Mouse (Mus musculus) heart, embryonic 12.5 days (tissue): Measurements from ENCODE around the gene Serpina1f. TPM values are rescaled to one million over a fixed set of nuclear protein-coding genes. Genes with fewer than 3 reads are reported as not detected.
"Not testable (repeated sequence)": the region's sequence is repeated elsewhere in the genome, so short reads cannot be mapped to it uniquely, and the experiment has no call there.

Source experiments
- ATAC-seq: fragments of 200-750 bp; cut with Nextera tagmentation; 2 replicates; pipeline ENCODE4 v1.8.0; 2017; ENCODE audit warnings: moderate TSS enrichment, moderate library complexity; ENCODE audit not compliant: insufficient number of reproducible peaks, low FRiP score
- H3K27ac ChIP-seq: fragments of 300-500 bp; sonication (generic); 2 replicates; pipeline ENCODE4 v1.5.1; 2016; ENCODE audit warnings: mild to moderate bottlenecking, moderate library complexity; ENCODE audit not compliant: poor library complexity, severe bottlenecking
- H3K27me3 ChIP-seq: fragments of 300-500 bp; sonication (generic); replicated peaks from 2 replicates; pipeline ENCODE4 v1.6.1; 2016; ENCODE audit warnings: mild to moderate bottlenecking, moderate library complexity
- H3K36me3 ChIP-seq: fragments of 300-500 bp; sonication (generic); 2 replicates; pipeline ENCODE4 v1.6.1; 2016; ENCODE audit warnings: mild to moderate bottlenecking, moderate library complexity
- H3K4me1 ChIP-seq: fragments of 300-500 bp; sonication (generic); replicated peaks from 2 replicates; pipeline ENCODE4 v1.6.1; 2016; ENCODE audit warnings: mild to moderate bottlenecking
- H3K4me2 ChIP-seq: fragments of 300-500 bp; sonication (generic); 2 replicates; pipeline ENCODE4 v1.6.1; 2016; ENCODE audit warnings: mild to moderate bottlenecking, moderate library complexity
- H3K4me3 ChIP-seq: fragments of 300-500 bp; sonication (generic); 2 replicates; pipeline ENCODE4 v1.5.1; 2016; ENCODE audit warnings: mild to moderate bottlenecking
- H3K9ac ChIP-seq: fragments of 300-500 bp; sonication (generic); 2 replicates; pipeline ENCODE4 v1.6.1; 2016; ENCODE audit warnings: mild to moderate bottlenecking, moderate library complexity
- H3K9me3 ChIP-seq: fragments of 300-500 bp; sonication (generic); replicated peaks from 2 replicates; pipeline ENCODE4 v1.6.1; 2016; ENCODE audit warnings: mild to moderate bottlenecking, moderate library complexity
- WGBS: fragments of 180-500 bp; shearing (Covaris S2); methylation state at CpG from one replicate; pipeline ENCODE4 v1.1.7; 2016; 5-methylcytosine and 5-hydroxymethylcytosine counted together
- polyA plus RNA-seq: library from polyadenylated mRNA; unstranded; fragments of >200 nt; fragmentation: Nextera tagmentation; extraction: Ambion mirVana; gene quantifications from 2 replicates; pipeline ENCODE4 v1.2.1, GENCODE M21; 2016

Gene Serpina1f
- not detected in 2 replicates for polyA plus RNA-seq

DNA sequence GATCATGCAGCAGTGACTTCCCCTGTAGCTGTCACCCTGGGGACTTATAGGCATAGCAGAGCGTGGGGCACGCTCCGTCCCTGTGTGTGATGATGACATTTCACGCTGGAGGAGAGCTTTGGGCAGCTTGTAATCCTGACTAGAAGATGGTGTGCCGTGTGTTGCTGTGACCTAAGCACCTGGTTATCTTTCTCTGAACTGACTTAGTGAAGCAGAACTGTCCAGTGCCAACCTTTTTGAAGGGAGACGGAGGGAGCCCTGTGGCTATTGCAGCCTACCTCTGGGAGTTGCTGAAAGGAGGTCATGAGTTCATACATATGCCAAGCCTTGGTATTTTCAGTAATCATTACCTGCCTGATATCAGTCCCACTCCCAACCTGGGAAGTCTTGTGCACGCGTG, at the start of gene Serpina1f:
TSS of gene Serpina1f (minus strand) at position 101 of the 400 bp plus-strand sequence.
- Histone ChIP-seq H3K36me3 (no peaks in the 10 kb centered on the region), H3K4me3 (no peak within 1 kb of the TSS), H3K9ac (no peak within 1 kb of the TSS), H3K27me3 (no peaks in the 10 kb centered on the region), H3K4me2 (no peak within 1 kb of the TSS), H3K9me3 (no peaks in the 10 kb centered on the region), H3K27ac (no peak within 1 kb of the TSS), H3K4me1 (no peaks in the 10 kb centered on the region)
- 75% methylated on average over 8 of the region's 8 CpGs for WGBS
- ATAC-seq, result no peak

GRCm38 (mm10) chr12:103737791-103738580, 42.7 kb upstream of the Serpina1f start:
- H3K27ac ChIP-seq, H3K9ac ChIP-seq, H3K36me3 ChIP-seq, H3K4me3 ChIP-seq, H3K4me1 ChIP-seq, H3K4me2 ChIP-seq, ATAC-seq, H3K27me3 ChIP-seq, H3K9me3 ChIP-seq: not testable (repeated sequence)
- 82% methylated on average over 6 of the region's 6 CpGs for WGBS

DNA sequence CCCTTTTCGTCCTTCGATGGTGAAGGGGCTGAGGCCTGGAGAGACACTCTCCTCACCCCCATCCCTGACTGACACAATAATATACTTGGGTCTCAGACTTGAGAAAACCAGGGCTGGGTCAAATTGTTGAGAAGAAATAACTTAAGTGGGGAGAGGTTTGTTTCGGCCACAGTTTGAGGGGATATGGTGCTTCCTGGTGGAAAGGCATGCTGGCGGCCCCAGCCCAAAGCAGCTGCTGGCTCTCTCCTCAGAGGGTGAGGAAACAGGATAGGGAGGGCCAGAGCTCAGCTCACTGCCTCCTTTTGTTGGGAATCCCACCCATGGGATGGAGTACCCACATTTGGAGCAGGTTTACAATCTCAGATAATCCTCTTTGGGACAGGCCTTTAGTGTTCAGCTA, 40.2 kb upstream of the Serpina1f start:
- not testable (repeated sequence) for H3K4me3 ChIP-seq, H3K9me3 ChIP-seq, H3K4me1 ChIP-seq, H3K36me3 ChIP-seq, H3K9ac ChIP-seq, H3K27me3 ChIP-seq, ATAC-seq, H3K4me2 ChIP-seq, H3K27ac ChIP-seq
- WGBS, result 73% methylated on average over 4 of the region's 4 CpGs

- not testable (repeated sequence) for H3K4me1 ChIP-seq, ATAC-seq
- WGBS, result 83% methylated on average over 4 of the region's 4 CpGs
These were observed 39.8 kb upstream of the Serpina1f start for GRCm38 (mm10) chr12:103735101-103735500.

GRCm38 (mm10) chr12:103711537-103711936, 16.2 kb upstream of the Serpina1f start:
- 67% methylated on average over 3 of the region's 3 CpGs for WGBS

More at GRCm38 (mm10) chr12:103735101-103735500, 39.8 kb upstream of the Serpina1f start:
- H3K36me3 ChIP-seq, H3K27ac ChIP-seq, H3K9ac ChIP-seq, H3K9me3 ChIP-seq, H3K27me3 ChIP-seq, H3K4me3 ChIP-seq, H3K4me2 ChIP-seq: not testable (repeated sequence)

DNA sequence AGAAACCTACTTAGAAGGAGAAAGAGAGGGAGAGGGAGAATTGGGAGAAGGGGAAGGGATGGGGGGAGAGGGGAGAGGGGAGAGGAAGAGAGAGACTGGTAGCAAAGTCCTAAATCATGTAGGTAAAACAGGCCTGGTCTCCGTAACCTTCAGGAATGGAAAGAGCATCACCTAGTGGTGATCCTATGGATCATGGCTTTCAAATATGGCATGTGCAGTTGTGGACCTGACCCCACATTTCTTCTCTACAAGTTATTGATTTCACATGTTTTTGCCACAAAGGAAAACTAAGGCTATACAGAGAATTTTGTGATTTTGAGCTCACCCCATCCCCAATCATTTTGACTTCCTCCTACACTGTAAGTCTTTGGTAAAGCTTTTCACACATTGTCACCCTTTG, 15.1 kb upstream of the Serpina1f start:
- Histone ChIP-seq H3K9me3 (no peaks in the 10 kb centered on the region), H3K4me1 (peaks cover 6% of the 10 kb centered on the region; the same call in 1 of the 2 replicates), H3K4me2 (no peak overlapping the region), H3K27me3 (no peaks in the 10 kb centered on the region), H3K4me3 (no peak overlapping the region), H3K27ac (no peak overlapping the region), H3K36me3 (no peaks in the 10 kb centered on the region), H3K9ac (no peak overlapping the region)
- ATAC-seq, result no peak
- WGBS, result 45% methylated on average over 1 of the region's 1 CpGs

More at GRCm38 (mm10) chr12:103711537-103711936, 16.2 kb upstream of the Serpina1f start:
- Histone ChIP-seq H3K4me2 (no peak overlapping the region), H3K4me1 (peaks cover 6% of the 10 kb centered on the region; the same call in 1 of the 2 replicates), H3K4me3 (no peak overlapping the region), H3K27me3 (no peaks in the 10 kb centered on the region), H3K36me3 (no peaks in the 10 kb centered on the region), H3K27ac (no peak overlapping the region), H3K9me3 (no peaks in the 10 kb centered on the region), H3K9ac (no peak overlapping the region)
- ATAC-seq, result no peak

GRCm38 (mm10) chr12:103706113-103706512, 10.8 kb upstream of the Serpina1f start:
- no peak for ATAC-seq
- H3K27ac ChIP-seq, result no peak overlapping the region
- H3K4me3 ChIP-seq, result no peak overlapping the region
- no peaks in the 10 kb centered on the region for H3K27me3 ChIP-seq
- no peak overlapping the region for H3K9ac ChIP-seq
- WGBS, result 37% methylated on average over 4 of the region's 4 CpGs
- H3K4me1 ChIP-seq, result peaks cover 6% of the 10 kb centered on the region; the same call in 1 of the 2 replicates
- no peaks in the 10 kb centered on the region for H3K36me3 ChIP-seq
- H3K4me2 ChIP-seq, result no peak overlapping the region
- H3K9me3 ChIP-seq, result no peaks in the 10 kb centered on the region

DNA sequence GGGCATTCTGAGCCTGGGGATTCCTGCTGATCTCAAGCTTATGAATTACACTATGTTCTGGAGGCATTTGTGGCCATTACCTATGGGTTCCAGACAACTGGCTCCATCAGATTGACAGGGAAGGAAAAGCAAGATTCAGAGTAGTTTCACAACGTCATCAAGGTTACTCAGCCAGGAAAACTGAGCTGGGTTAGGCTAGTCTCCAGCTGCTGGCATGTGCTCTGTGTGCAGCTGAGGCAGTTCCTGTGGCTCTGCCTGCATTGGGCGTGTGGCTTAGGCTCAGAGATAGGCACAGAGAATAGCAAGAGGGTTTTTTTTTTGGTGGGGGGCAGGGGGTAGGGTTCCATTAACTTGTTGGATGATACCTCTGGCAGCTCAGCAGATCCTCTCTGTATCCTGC, 10.2 kb upstream of the Serpina1f start:
- 42% methylated on average over 2 of the region's 2 CpGs for WGBS

GRCm38 (mm10) chr12:103700144-103700750, 4.9 kb upstream of the Serpina1f start:
- H3K9me3 ChIP-seq, result no peaks in the 10 kb centered on the region
- H3K4me3 ChIP-seq, result no peak overlapping the region
- no peak for ATAC-seq
- no peaks in the 10 kb centered on the region for H3K36me3 ChIP-seq
- WGBS, result 79% methylated on average over 4 of the region's 4 CpGs
- no peak overlapping the region for H3K4me2 ChIP-seq
- no peak overlapping the region for H3K9ac ChIP-seq
- no peaks in the 10 kb centered on the region for H3K27me3 ChIP-seq
- H3K4me1 ChIP-seq, result no peaks in the 10 kb centered on the region
- no peak overlapping the region for H3K27ac ChIP-seq

More for the DNA sequence above, 10.2 kb upstream of the Serpina1f start:
- H3K9me3 ChIP-seq, result no peaks in the 10 kb centered on the region
- H3K4me3 ChIP-seq, result no peak overlapping the region
- H3K27me3 ChIP-seq, result no peaks in the 10 kb centered on the region
- no peak overlapping the region for H3K27ac ChIP-seq
- no peak for ATAC-seq
- peaks cover 6% of the 10 kb centered on the region; the same call in 1 of the 2 replicates for H3K4me1 ChIP-seq
- no peak overlapping the region for H3K9ac ChIP-seq
- no peak overlapping the region for H3K4me2 ChIP-seq
- no peaks in the 10 kb centered on the region for H3K36me3 ChIP-seq

DNA sequence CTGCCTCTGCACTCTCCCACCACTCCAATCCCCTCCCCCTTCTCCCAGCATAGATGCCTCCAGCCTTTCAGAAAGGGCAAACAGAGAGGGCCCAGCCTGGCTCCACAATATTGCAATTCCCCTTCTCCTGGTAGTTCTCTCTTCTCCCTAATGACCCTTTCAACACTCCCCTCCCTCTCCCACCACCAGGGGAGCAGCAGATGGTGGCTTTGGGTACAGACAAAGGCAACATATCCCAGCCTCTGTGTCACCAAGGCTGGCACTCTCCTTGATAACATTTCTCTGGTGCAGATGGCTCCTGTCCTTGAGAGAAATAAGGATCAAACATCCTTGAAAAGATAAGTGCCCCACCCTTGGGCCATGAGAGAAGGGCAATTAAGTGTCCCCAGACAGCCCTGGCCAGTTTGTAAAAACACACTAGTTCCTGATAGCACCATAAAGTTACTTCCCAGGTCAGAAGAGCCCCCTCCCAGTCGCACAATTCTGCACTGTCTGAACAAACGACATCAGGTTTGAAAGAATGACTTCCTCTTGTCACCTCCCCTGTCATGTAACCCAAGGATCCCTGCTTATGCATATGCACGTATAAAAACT, 7.0 kb downstream of the Serpina1f start:
- Histone ChIP-seq H3K9me3 (no peaks in the 10 kb centered on the region), H3K27ac (no peak overlapping the region), H3K27me3 (no peaks in the 10 kb centered on the region), H3K9ac (no peak overlapping the region), H3K4me3 (no peak overlapping the region), H3K4me2 (no peak overlapping the region), H3K36me3 (no peaks in the 10 kb centered on the region), H3K4me1 (peaks cover 7% of the 10 kb centered on the region)
- ATAC-seq, result no peak
- 26% methylated on average over 3 of the region's 3 CpGs for WGBS

GRCm38 (mm10) chr12:103687021-103687420, 8.3 kb downstream of the Serpina1f start:
- no peaks in the 10 kb centered on the region for H3K9me3 ChIP-seq
- no peaks in the 10 kb centered on the region for H3K27me3 ChIP-seq
- 67% methylated on average over 7 of the region's 7 CpGs for WGBS
- no peak overlapping the region for H3K9ac ChIP-seq
- no peak overlapping the region for H3K27ac ChIP-seq
- H3K4me3 ChIP-seq, result no peak overlapping the region
- H3K36me3 ChIP-seq, result no peaks in the 10 kb centered on the region
- H3K4me2 ChIP-seq, result no peak overlapping the region
- peaks cover 7% of the 10 kb centered on the region for H3K4me1 ChIP-seq
- ATAC-seq, result no peak
